Mouse (Mus musculus): ENCODE measurements around the gene Sgsm2. TPM values are rescaled to one million over a fixed set of nuclear protein-coding genes. Genes with fewer than 3 reads are reported as not detected.
A peak's percentile ranks its signal among the peaks of the same experiment; 100 is the strongest.
"Not testable (repeated sequence)": the region's sequence is repeated elsewhere in the genome, so short reads cannot be mapped to it uniquely, and the experiment has no call there.

Sgsm2 gene
- polyA plus RNA-seq, 1 experiment from 2014 or later: 14.3 TPM

- no peak overlapping the region for H3K4me2 ChIP-seq (replicated peaks)
- 63% methylated on average over 1 of the region's 1 CpGs for WGBS
- H3K36me3 ChIP-seq: peaks cover 15% of the 10 kb centered on the region
- no peaks in the 10 kb centered on the region for H3K4me1 ChIP-seq
- H3K27me3 ChIP-seq: no peaks in the 10 kb centered on the region
- ATAC-seq (replicated peaks): no peak
- no peak overlapping the region for H3K4me3 ChIP-seq
- no peak overlapping the region for H3K27ac ChIP-seq (replicated peaks)
- no peaks in the 10 kb centered on the region for H3K9me3 ChIP-seq
- no peak overlapping the region for H3K9ac ChIP-seq (replicated peaks)
Measured at GRCm38 (mm10) chr11:74820921-74821320, 75.9 kb downstream of the Sgsm2 start.

GRCm38 (mm10) chr11:74815795-74816194 is 81.1 kb downstream of the Sgsm2 start:
- Histone ChIP-seq H3K4me2 (replicated peaks) (no peak overlapping the region), H3K27ac (replicated peaks) (no peak overlapping the region), H3K9me3 (no peaks in the 10 kb centered on the region), H3K4me3 (no peak overlapping the region), H3K27me3 (no peaks in the 10 kb centered on the region), H3K9ac (replicated peaks) (no peak overlapping the region), H3K4me1 (no peaks in the 10 kb centered on the region), H3K36me3 (peaks cover 15% of the 10 kb centered on the region)
- no peak for ATAC-seq (replicated peaks)

- no peaks in the 10 kb centered on the region for H3K4me1 ChIP-seq
- H3K36me3 ChIP-seq: peaks cover 7% of the 10 kb centered on the region; the same call in 1 of the 2 replicates
- no peaks in the 10 kb centered on the region for H3K27me3 ChIP-seq
- no peak overlapping the region for H3K9ac ChIP-seq (replicated peaks)
- H3K4me2 ChIP-seq (replicated peaks): no peak overlapping the region
- H3K4me3 ChIP-seq: no peak overlapping the region
- H3K9me3 ChIP-seq: no peaks in the 10 kb centered on the region
- 91% methylated on average over 5 of the region's 5 CpGs for WGBS
- no peak for ATAC-seq (replicated peaks)
- no peak overlapping the region for H3K27ac ChIP-seq (replicated peaks)
Measured at GRCm38 (mm10) chr11:74811538-74811937, 85.3 kb downstream of the Sgsm2 start.

- not testable (repeated sequence) for H3K27ac ChIP-seq (replicated peaks); H3K9ac ChIP-seq (replicated peaks); H3K4me2 ChIP-seq (replicated peaks); H3K4me1 ChIP-seq; ATAC-seq (replicated peaks); H3K4me3 ChIP-seq; H3K27me3 ChIP-seq; H3K9me3 ChIP-seq
- H3K36me3 ChIP-seq: peaks cover 12% of the 10 kb centered on the region; the same call in 1 of the 2 replicates
- WGBS: 93% methylated on average over 3 of the region's 3 CpGs
Measured at GRCm38 (mm10) chr11:74811027-74811426, 85.8 kb downstream of the Sgsm2 start.

GRCm38 (mm10) chr11:74810134-74810533 is 86.7 kb downstream of the Sgsm2 start:
- Histone ChIP-seq H3K27ac (replicated peaks) (no peak overlapping the region), H3K9me3 (no peaks in the 10 kb centered on the region), H3K4me3 (no peak overlapping the region), H3K27me3 (no peaks in the 10 kb centered on the region), H3K9ac (replicated peaks) (no peak overlapping the region), H3K36me3 (peaks cover 17% of the 10 kb centered on the region), H3K4me1 (no peaks in the 10 kb centered on the region), H3K4me2 (replicated peaks) (no peak overlapping the region)
- ATAC-seq (replicated peaks): no peak

- peaks cover 27% of the 10 kb centered on the region for H3K36me3 ChIP-seq
Measured at GRCm38 (mm10) chr11:74808251-74808853, 88.5 kb downstream of the Sgsm2 start.

GRCm38 (mm10) chr11:74807246-74807882 is 89.5 kb downstream of the Sgsm2 start:
- peak overlapping the region; percentile 65; the same call in 1 of the 2 replicates for H3K27ac ChIP-seq (replicated peaks)
- no peaks in the 10 kb centered on the region for H3K27me3 ChIP-seq
- no peak overlapping the region for H3K4me3 ChIP-seq
- no peak for ATAC-seq (replicated peaks)
- peaks cover 27% of the 10 kb centered on the region for H3K36me3 ChIP-seq
- H3K4me2 ChIP-seq (replicated peaks): no peak overlapping the region
- WGBS: 83% methylated on average over 6 of the region's 6 CpGs
- no peak overlapping the region for H3K9ac ChIP-seq (replicated peaks)
- no peaks in the 10 kb centered on the region for H3K4me1 ChIP-seq
- H3K9me3 ChIP-seq: no peaks in the 10 kb centered on the region

More at GRCm38 (mm10) chr11:74808251-74808853, 88.5 kb downstream of the Sgsm2 start:
- 95% methylated on average over 6 of the region's 6 CpGs for WGBS
- ATAC-seq (replicated peaks): no peak
- no peaks in the 10 kb centered on the region for H3K9me3 ChIP-seq
- no peak overlapping the region for H3K27ac ChIP-seq (replicated peaks)
- no peaks in the 10 kb centered on the region for H3K4me1 ChIP-seq
- H3K4me2 ChIP-seq (replicated peaks): no peak overlapping the region
- H3K27me3 ChIP-seq: no peaks in the 10 kb centered on the region
- H3K4me3 ChIP-seq: no peak overlapping the region
- H3K9ac ChIP-seq (replicated peaks): no peak overlapping the region

- Histone ChIP-seq H3K4me3 (no peak overlapping the region), H3K9me3 (no peaks in the 10 kb centered on the region), H3K36me3 (peaks cover 27% of the 10 kb centered on the region), H3K27ac (replicated peaks) (no peak overlapping the region), H3K4me2 (replicated peaks) (no peak overlapping the region), H3K4me1 (no peaks in the 10 kb centered on the region), H3K9ac (replicated peaks) (no peak overlapping the region), H3K27me3 (no peaks in the 10 kb centered on the region)
- 94% methylated on average over 3 of the region's 3 CpGs for WGBS
- no peak for ATAC-seq (replicated peaks)
Measured at GRCm38 (mm10) chr11:74804081-74804627, 92.7 kb downstream of the Sgsm2 start.

GRCm38 (mm10) chr11:74800658-74801057 is 96.2 kb downstream of the Sgsm2 start:
- Histone ChIP-seq H3K4me1 (no peaks in the 10 kb centered on the region), H3K27ac (replicated peaks) (no peak overlapping the region), H3K36me3 (peaks cover 44% of the 10 kb centered on the region), H3K4me2 (replicated peaks) (no peak overlapping the region), H3K27me3 (no peaks in the 10 kb centered on the region), H3K9me3 (no peaks in the 10 kb centered on the region), H3K9ac (replicated peaks) (no peak overlapping the region), H3K4me3 (no peak overlapping the region)
- 78% methylated on average over 4 of the region's 4 CpGs for WGBS
- ATAC-seq (replicated peaks): no peak

Small RNA genes lying within 50 kb of the gene (microRNA-seq; reads per million reads assigned to microRNA genes)
- gene Mir6926: 0.66 reads per million

Other genes with a start within 250 kb of the Sgsm2 start
- 11.9 and 12.5 TPM in 2 replicates for gene Cluh, start 247.6 kb downstream of the Sgsm2 start, polyA plus RNA-seq (2015; fragmentation: Nextera tagmentation; extraction: Ambion mirVana)
- gene Pafah1b1, start 172.4 kb downstream of the Sgsm2 start, polyA plus RNA-seq (2015; fragmentation: Nextera tagmentation; extraction: Ambion mirVana): 58.3 and 59.8 TPM in 2 replicates
- gene Mettl16, start 126.2 kb downstream of the Sgsm2 start, polyA plus RNA-seq (2015; fragmentation: Nextera tagmentation; extraction: Ambion mirVana): 54.3 and 55.5 TPM in 2 replicates
- 10.0 and 10.1 TPM in 2 replicates for gene Mnt, start 66.1 kb downstream of the Sgsm2 start, polyA plus RNA-seq (2015; fragmentation: Nextera tagmentation; extraction: Ambion mirVana)
- 34.4 and 34.5 TPM in 2 replicates for gene Tsr1, start 1.0 kb upstream of the Sgsm2 start, polyA plus RNA-seq (2015; fragmentation: Nextera tagmentation; extraction: Ambion mirVana)
- 18.4 and 19.0 TPM in 2 replicates for gene Smg6, start 28.8 kb upstream of the Sgsm2 start, polyA plus RNA-seq (2015; fragmentation: Nextera tagmentation; extraction: Ambion mirVana)
- gene Srr, start 28.9 kb upstream of the Sgsm2 start, polyA plus RNA-seq (2015; fragmentation: Nextera tagmentation; extraction: Ambion mirVana): 41.6 and 45.1 TPM in 2 replicates